Mouse (Mus musculus): ENCODE results near the gene Nat14. TPM values are rescaled to one million over a fixed set of nuclear protein-coding genes. Genes with fewer than 3 reads are reported as not detected.

Nat14 gene
- polyA plus RNA-seq, 2 experiments, result 0.11 to 0.38 TPM

DNA sequence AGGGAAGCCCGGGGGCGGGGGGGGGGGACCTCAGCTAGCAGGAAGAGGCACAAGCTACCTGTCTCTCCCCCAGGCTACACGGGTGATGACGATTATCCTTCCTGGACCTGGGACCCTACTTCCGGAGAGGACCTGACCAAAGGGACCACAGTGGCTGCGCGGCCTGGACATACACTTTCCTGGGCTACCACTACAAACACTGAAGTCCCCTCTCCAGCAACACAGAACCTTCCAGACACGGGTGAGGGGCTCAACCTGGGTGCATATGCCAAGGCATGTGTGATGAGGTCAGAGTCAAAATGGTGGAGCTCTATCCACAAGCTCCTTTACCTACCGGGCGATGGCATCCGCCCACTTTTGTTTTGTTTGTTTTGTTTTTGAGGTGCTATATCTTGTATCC, 15.6 kb downstream of the Nat14 start:
- Histone ChIP-seq H3K9me3 (ENCODE audit: control insufficient read depth, low read length) (no peaks in the 10 kb centered on the region), H3K27me3 (ENCODE audit: control insufficient read depth, insufficient read depth, low read length) (no peaks in the 10 kb centered on the region), H3K9ac (replicated peaks) (no peak overlapping the region), H3K4me3 (ENCODE audit: insufficient read depth in 1 of 2, low read depth in 2 of 2, low read length in 2 of 2) (no peak overlapping the region), H3K4me2 (ENCODE audit: low read depth) (no peak overlapping the region), H3K27ac (no peak overlapping the region), H3K4me1 (replicated peaks; ENCODE audit: control insufficient read depth in 2 of 2, insufficient read depth in 2 of 2, low read length in 1 of 2) (no peaks in the 10 kb centered on the region), H3K36me3 (replicated peaks; ENCODE audit: control insufficient read depth, insufficient read depth, low read depth) (no peaks in the 10 kb centered on the region)
- no peak for ATAC-seq (ENCODE audit: insufficient read depth)
- WGBS (ENCODE audit: insufficient replicate concordance), result 59% methylated on average over 10 of the region's 11 CpGs
- TF ChIP-seq EP300 (IDR thresholded peaks at IDR 0.05; ENCODE audit: low read depth), result no peak
- TF ChIP-seq CTCF (IDR thresholded peaks at IDR 0.05; ENCODE audit: low read depth), result no peak
- no peak for DNase-seq (ENCODE audit: low read depth in 3 of 3, low spot score in 3 of 3)

DNA sequence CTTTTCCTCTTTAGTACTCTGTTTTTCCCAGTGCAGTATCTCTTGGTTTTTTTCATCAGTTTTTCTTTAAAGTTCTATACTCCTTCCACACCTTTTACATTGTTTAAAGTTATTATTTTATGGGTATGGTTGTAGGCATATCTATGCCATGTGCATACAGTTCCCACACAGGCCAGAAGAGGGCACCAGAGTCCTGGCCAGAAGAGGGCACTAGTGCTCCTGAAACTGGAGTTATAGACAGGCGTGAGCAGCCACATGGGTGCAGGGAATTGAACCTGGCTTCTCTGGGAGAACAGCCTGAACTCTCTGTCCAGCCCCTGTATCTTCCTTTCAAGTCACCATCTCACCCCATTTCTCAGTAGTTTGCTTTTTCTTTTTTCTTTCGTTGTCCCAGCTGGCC, 16.6 kb downstream of the Nat14 start:
- no peaks in the 10 kb centered on the region for H3K36me3 ChIP-seq (replicated peaks; ENCODE audit: control insufficient read depth, insufficient read depth, low read depth)
- no peak overlapping the region for H3K9ac ChIP-seq (replicated peaks)
- no peak for TF ChIP-seq EP300 (IDR thresholded peaks at IDR 0.05; ENCODE audit: low read depth)
- TF ChIP-seq CTCF (IDR thresholded peaks at IDR 0.05; ENCODE audit: low read depth), result peak; percentile 96
- H3K4me3 ChIP-seq (ENCODE audit: insufficient read depth in 1 of 2, low read depth in 2 of 2, low read length in 2 of 2), result no peak overlapping the region
- 0 out of 4 replicates have a peak, but pooled peaks cover 0 to 2% of the 10 kb centered on the region in 2 experiments for H3K4me1 ChIP-seq (replicated peaks; ENCODE audit: control insufficient read depth in 2 of 2, insufficient read depth in 2 of 2, low read length in 1 of 2)
- no peak overlapping the region for H3K4me2 ChIP-seq (ENCODE audit: low read depth)
- WGBS (ENCODE audit: insufficient replicate concordance), result 42% methylated on average over 2 of the region's 2 CpGs
- no peak overlapping the region for H3K27ac ChIP-seq
- peak; percentile 19; the same call in 1 of the 2 replicates for ATAC-seq (ENCODE audit: insufficient read depth)
- DNase-seq (ENCODE audit: low read depth in 3 of 3, low spot score in 3 of 3), result peak; percentile 43 to 46 (median 45)
- H3K9me3 ChIP-seq (ENCODE audit: control insufficient read depth, low read length), result no peaks in the 10 kb centered on the region
- H3K27me3 ChIP-seq (ENCODE audit: control insufficient read depth, insufficient read depth, low read length), result no peaks in the 10 kb centered on the region

DNA sequence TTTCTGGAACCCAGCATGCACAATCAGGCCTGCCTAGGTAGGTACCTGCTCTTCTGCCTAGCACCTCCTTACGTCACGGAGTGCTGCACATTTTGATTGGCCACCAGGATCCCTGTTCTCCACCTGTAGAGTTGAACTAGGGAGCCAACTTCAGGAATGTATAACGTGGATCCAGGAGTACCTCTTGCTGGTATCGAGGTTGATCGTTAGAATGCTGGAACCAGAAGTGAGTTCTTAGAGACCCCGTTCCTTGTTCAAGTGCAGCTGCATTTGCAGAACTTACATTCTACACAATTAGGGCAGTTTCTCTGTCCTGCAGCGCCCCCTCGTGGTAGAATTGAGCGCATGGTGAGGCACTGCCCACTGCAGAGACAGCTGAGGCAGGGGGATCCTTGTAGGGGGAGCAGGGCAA, 18.2 kb downstream of the Nat14 start:
- Histone ChIP-seq H3K4me1 (replicated peaks; ENCODE audit: control insufficient read depth in 2 of 2, insufficient read depth in 2 of 2, low read length in 1 of 2) (0 out of 4 replicates have a peak, but pooled peaks cover 0 to 2% of the 10 kb centered on the region in 2 experiments), H3K27ac (no peak overlapping the region), H3K9ac (replicated peaks) (no peak overlapping the region), H3K4me2 (ENCODE audit: low read depth) (no peak overlapping the region), H3K9me3 (ENCODE audit: control insufficient read depth, low read length) (no peaks in the 10 kb centered on the region), H3K4me3 (ENCODE audit: insufficient read depth in 1 of 2, low read depth in 2 of 2, low read length in 2 of 2) (no peak overlapping the region), H3K27me3 (ENCODE audit: control insufficient read depth, insufficient read depth, low read length) (no peaks in the 10 kb centered on the region), H3K36me3 (replicated peaks; ENCODE audit: control insufficient read depth, insufficient read depth, low read depth) (no peaks in the 10 kb centered on the region)
- DNase-seq (ENCODE audit: low read depth in 3 of 3, low spot score in 3 of 3), result peak; percentile 52 to 62 (median 54)
- 0 out of 2 replicates have a peak, but pooled peaks have one; percentile 32 for ATAC-seq (ENCODE audit: insufficient read depth)
- peak; percentile 91 for TF ChIP-seq CTCF (IDR thresholded peaks at IDR 0.05; ENCODE audit: low read depth)
- TF ChIP-seq EP300 (IDR thresholded peaks at IDR 0.05; ENCODE audit: low read depth), result no peak
- WGBS (ENCODE audit: insufficient replicate concordance), result 13% methylated on average over 9 of the region's 9 CpGs

DNA sequence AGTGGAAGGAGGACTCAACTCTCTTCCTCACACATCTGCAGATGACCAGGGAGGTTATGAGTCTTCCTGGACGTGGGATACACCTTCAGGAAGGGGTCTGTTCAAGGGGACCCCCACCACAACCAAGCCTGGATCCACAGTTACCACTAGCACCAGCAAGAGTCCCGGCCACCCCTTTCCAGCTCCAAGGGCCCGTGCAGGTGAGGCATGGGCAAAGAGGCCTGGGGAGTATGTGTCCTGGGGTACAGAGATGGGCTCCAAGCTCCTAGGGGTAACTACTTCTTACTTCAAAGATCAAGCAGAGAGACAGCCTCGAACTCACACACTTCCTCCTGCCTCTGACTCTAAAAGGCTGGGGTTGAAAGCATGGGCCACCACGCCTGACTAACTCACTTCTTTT, 20.8 kb downstream of the Nat14 start:
- no peak overlapping the region for H3K4me2 ChIP-seq (ENCODE audit: low read depth)
- H3K27me3 ChIP-seq (ENCODE audit: control insufficient read depth, insufficient read depth, low read length), result no peaks in the 10 kb centered on the region
- H3K36me3 ChIP-seq (replicated peaks; ENCODE audit: control insufficient read depth, insufficient read depth, low read depth), result no peaks in the 10 kb centered on the region
- H3K9ac ChIP-seq (replicated peaks), result no peak overlapping the region
- H3K4me3 ChIP-seq (ENCODE audit: insufficient read depth in 1 of 2, low read depth in 2 of 2, low read length in 2 of 2), result no peak overlapping the region
- H3K4me1 ChIP-seq (replicated peaks; ENCODE audit: control insufficient read depth in 2 of 2, insufficient read depth in 2 of 2, low read length in 1 of 2), result 0 out of 4 replicates have a peak, but pooled peaks cover 0 to 2% of the 10 kb centered on the region in 2 experiments
- H3K9me3 ChIP-seq (ENCODE audit: control insufficient read depth, low read length), result no peaks in the 10 kb centered on the region
- H3K27ac ChIP-seq, result no peak overlapping the region
- 27% methylated on average over 5 of the region's 5 CpGs for WGBS (ENCODE audit: insufficient replicate concordance)
- no peak for DNase-seq (ENCODE audit: low read depth in 3 of 3, low spot score in 3 of 3)
- no peak for TF ChIP-seq CTCF (IDR thresholded peaks at IDR 0.05; ENCODE audit: low read depth)
- TF ChIP-seq EP300 (IDR thresholded peaks at IDR 0.05; ENCODE audit: low read depth), result no peak
- ATAC-seq (ENCODE audit: insufficient read depth), result no peak

DNA sequence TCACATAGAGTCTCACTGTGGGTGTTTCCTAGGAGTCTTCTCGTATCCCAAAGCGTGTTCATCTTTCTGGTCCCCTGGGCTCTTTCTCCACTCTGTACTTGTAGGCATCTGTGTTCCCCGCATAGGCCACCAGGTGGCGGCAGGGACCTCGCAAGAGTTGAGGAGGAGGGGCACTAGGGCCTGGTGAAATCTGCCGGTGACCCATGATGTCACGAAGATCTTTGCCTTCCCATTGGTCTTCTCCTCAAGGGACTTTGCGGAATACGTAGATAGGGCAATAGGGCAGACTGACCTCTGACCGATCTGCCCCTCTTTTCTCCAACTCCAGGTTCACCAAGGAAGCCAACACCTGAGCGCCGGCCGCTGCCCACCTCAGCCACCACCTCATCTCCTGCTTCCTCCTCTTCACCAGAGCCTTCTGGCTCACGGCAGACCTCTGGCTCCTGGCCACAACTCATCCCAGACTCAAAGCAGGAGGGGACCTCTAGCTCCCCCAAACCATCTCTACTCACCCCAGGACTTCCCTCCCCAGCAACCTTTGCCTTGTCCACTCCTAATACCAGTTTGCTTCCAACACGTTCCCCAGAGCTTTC, 21.5 kb downstream of the Nat14 start:
- TF ChIP-seq EP300 (IDR thresholded peaks at IDR 0.05; ENCODE audit: low read depth) (no peak), CTCF (IDR thresholded peaks at IDR 0.05; ENCODE audit: low read depth) (peak; percentile 96)
- 10% methylated on average over 15 of the region's 15 CpGs for WGBS (ENCODE audit: insufficient replicate concordance)

More for the DNA sequence above, 21.5 kb downstream of the Nat14 start:
- no peaks in the 10 kb centered on the region for H3K27me3 ChIP-seq (ENCODE audit: control insufficient read depth, insufficient read depth, low read length)
- no peak overlapping the region for H3K9ac ChIP-seq (replicated peaks)
- H3K27ac ChIP-seq, result no peak overlapping the region
- H3K9me3 ChIP-seq (ENCODE audit: control insufficient read depth, low read length), result no peaks in the 10 kb centered on the region
- no peaks in the 10 kb centered on the region for H3K36me3 ChIP-seq (replicated peaks; ENCODE audit: control insufficient read depth, insufficient read depth, low read depth)
- DNase-seq (ENCODE audit: low read depth in 3 of 3, low spot score in 3 of 3), result peak; percentile 70 to 77 (median 71)
- 0 out of 4 replicates have a peak, but pooled peaks cover 0 to 2% of the 10 kb centered on the region in 2 experiments for H3K4me1 ChIP-seq (replicated peaks; ENCODE audit: control insufficient read depth in 2 of 2, insufficient read depth in 2 of 2, low read length in 1 of 2)
- peak overlapping the region; percentile 55 for H3K4me2 ChIP-seq (ENCODE audit: low read depth)
- H3K4me3 ChIP-seq (ENCODE audit: insufficient read depth in 1 of 2, low read depth in 2 of 2, low read length in 2 of 2), result peak overlapping the region in 1 of 2 experiments; percentile 30; a peak in 3 of 4 replicates
- peak; percentile 74 for ATAC-seq (ENCODE audit: insufficient read depth)

Measured in liver, embryonic 14.5 days (tissue).